Mouse (Mus musculus): Measurements from ENCODE around the gene Nek7. TPM values are rescaled to one million over a fixed set of nuclear protein-coding genes. Genes with fewer than 3 reads are reported as not detected.

The Nek7 gene
- polyA plus RNA-seq, 1 experiment from 2014 or later: 31.5 TPM

Other genes with a start within 250 kb of the Nek7 start
- 0.91 and 1.3 TPM in 2 replicates for gene Lhx9, start 228.4 kb upstream of the Nek7 start, polyA plus RNA-seq (2016; fragmentation: Nextera tagmentation; extraction: Ambion mirVana)
- gene 2310009B15Rik, start 236.7 kb upstream of the Nek7 start, polyA plus RNA-seq (2016; fragmentation: Nextera tagmentation; extraction: Ambion mirVana): 43.2 and 43.4 TPM in 2 replicates